Mouse (Mus musculus) embryonic facial prominence, embryonic 12.5 days (tissue): ENCODE data around the gene Grm6. TPM values are rescaled to one million over a fixed set of nuclear protein-coding genes. Genes with fewer than 3 reads are reported as not detected.

Experiments used
- ATAC-seq: fragments of 200-750 bp; cut with Nextera tagmentation; 2 replicates; pipeline ENCODE4 v1.8.0; 2017; ENCODE audit not compliant: insufficient number of reproducible peaks, insufficient read depth, low FRiP score, low TSS enrichment
- H3K27ac ChIP-seq: fragments of 300-500 bp; sonication (generic); 2 replicates; pipeline ENCODE4 v1.5.1; 2016; ENCODE audit warnings: mild to moderate bottlenecking
- H3K27me3 ChIP-seq: fragments of 300-500 bp; sonication (generic); 2 replicates; pipeline ENCODE4 v1.6.1; 2016; ENCODE audit warnings: mild to moderate bottlenecking, moderate library complexity
- H3K36me3 ChIP-seq: fragments of 300-500 bp; sonication (generic); 2 replicates; pipeline ENCODE4 v1.6.1; 2016; ENCODE audit warnings: mild to moderate bottlenecking
- H3K4me1 ChIP-seq: fragments of 300-500 bp; sonication (generic); 2 replicates; pipeline ENCODE4 v1.6.1; 2016
- H3K4me2 ChIP-seq: fragments of 300-500 bp; sonication (generic); replicated peaks from 2 replicates; pipeline ENCODE4 v1.6.1; 2016; ENCODE audit warnings: mild to moderate bottlenecking, moderate library complexity
- H3K4me3 ChIP-seq: fragments of 300-500 bp; sonication (generic); 2 replicates; pipeline ENCODE4 v1.5.1; 2016; ENCODE audit warnings: mild to moderate bottlenecking
- H3K9ac ChIP-seq: fragments of 300-500 bp; sonication (generic); 2 replicates; pipeline ENCODE4 v1.6.1; 2016; ENCODE audit warnings: mild to moderate bottlenecking, moderate library complexity
- H3K9me3 ChIP-seq: fragments of 300-500 bp; sonication (generic); 2 replicates; pipeline ENCODE4 v1.6.1; 2016; ENCODE audit warnings: mild to moderate bottlenecking, moderate library complexity
- WGBS: fragments of 180-500 bp; shearing (Covaris S2); methylation state at CpG from one replicate; pipeline ENCODE4 v1.1.7; 2016; 5-methylcytosine and 5-hydroxymethylcytosine counted together
- polyA plus RNA-seq: library from polyadenylated mRNA; unstranded; fragments of >200 nt; fragmentation: Nextera tagmentation; extraction: Ambion mirVana; gene quantifications from 2 replicates; pipeline ENCODE4 v1.2.1, GENCODE M21; 2016

Gene Grm6
- polyA plus RNA-seq = not detected in 2 replicates

- 0 out of 2 replicates have a peak, but pooled peaks cover 3% of the 10 kb centered on the region for H3K9me3 ChIP-seq
- peak within 1 kb of the TSS; percentile 47 for H3K4me3 ChIP-seq
- WGBS = 4% methylated on average over 11 of the region's 11 CpGs
- no peak for ATAC-seq
- no peak within 1 kb of the TSS for H3K27ac ChIP-seq
- peaks cover 19% of the 10 kb centered on the region for H3K4me1 ChIP-seq
- peaks cover 68% of the 10 kb centered on the region for H3K27me3 ChIP-seq
- H3K9ac ChIP-seq = peak within 1 kb of the TSS; percentile 39
- H3K4me2 ChIP-seq = peak within 1 kb of the TSS; percentile 88
- no peaks in the 10 kb centered on the region for H3K36me3 ChIP-seq
These were observed at the start of gene Grm6 for GRCm38 (mm10) chr11:50850177-50850735. Grm6 (plus strand) TSS chr11:50850685.

- Histone ChIP-seq H3K4me1 (no peaks in the 10 kb centered on the region), H3K36me3 (peaks cover 95% of the 10 kb centered on the region), H3K9ac (no peak overlapping the region), H3K4me3 (no peak overlapping the region), H3K27me3 (no peaks in the 10 kb centered on the region), H3K4me2 (no peak overlapping the region), H3K9me3 (peaks cover 28% of the 10 kb centered on the region), H3K27ac (no peak overlapping the region)
- 95% methylated on average over 4 of the region's 4 CpGs for WGBS
- ATAC-seq = no peak
These were observed 36.3 kb upstream of the Grm6 start for GRCm38 (mm10) chr11:50814233-50814632.

- Histone ChIP-seq H3K4me3 (peak overlapping the region; percentile 77), H3K4me2 (peak overlapping the region; percentile 77), H3K27ac (no peak overlapping the region), H3K9me3 (no peaks in the 10 kb centered on the region), H3K36me3 (peaks cover 42% of the 10 kb centered on the region), H3K27me3 (no peaks in the 10 kb centered on the region), H3K4me1 (peaks cover 10% of the 10 kb centered on the region), H3K9ac (peak overlapping the region; percentile 87; the same call in 1 of the 2 replicates)
- no peak for ATAC-seq
- WGBS = 56% methylated on average over 2 of the region's 2 CpGs
These were observed 24.3 kb upstream of the Grm6 start for GRCm38 (mm10) chr11:50826214-50826613.

GRCm38 (mm10) chr11:50827010-50827953 is 23.2 kb upstream of the Grm6 start, which contains the start of gene Zfp354c:
Zfp354c (minus strand) TSS chr11:50827724.
- ATAC-seq = peak; percentile 95
- H3K4me3 ChIP-seq = peak within 1 kb of the TSS; percentile 77
- peak within 1 kb of the TSS; percentile 66 for H3K27ac ChIP-seq
- peak within 1 kb of the TSS; percentile 77 for H3K4me2 ChIP-seq
- H3K9ac ChIP-seq = peak within 1 kb of the TSS; percentile 87
- H3K9me3 ChIP-seq = no peaks in the 10 kb centered on the region
- peaks cover 10% of the 10 kb centered on the region for H3K4me1 ChIP-seq
- 1% methylated on average over 45 of the region's 45 CpGs for WGBS
- H3K36me3 ChIP-seq = peaks cover 33% of the 10 kb centered on the region
- H3K27me3 ChIP-seq = no peaks in the 10 kb centered on the region

- Histone ChIP-seq H3K27me3 (no peaks in the 10 kb centered on the region), H3K9ac (no peak overlapping the region), H3K27ac (no peak overlapping the region), H3K4me3 (no peak overlapping the region), H3K4me2 (no peak overlapping the region), H3K36me3 (peaks cover 17% of the 10 kb centered on the region), H3K9me3 (peaks cover 16% of the 10 kb centered on the region; the same call in 1 of the 2 replicates), H3K4me1 (peaks cover 3% of the 10 kb centered on the region; the same call in 1 of the 2 replicates)
- ATAC-seq = no peak
- 84% methylated on average over 4 of the region's 4 CpGs for WGBS
These were observed 14.8 kb upstream of the Grm6 start for GRCm38 (mm10) chr11:50835727-50836126.

- ATAC-seq = peak; percentile 88
- peak within 1 kb of the TSS; percentile 68 for H3K9ac ChIP-seq
- WGBS = 19% methylated on average over 22 of the region's 22 CpGs
- H3K36me3 ChIP-seq = no peaks in the 10 kb centered on the region
- H3K4me1 ChIP-seq = peaks cover 6% of the 10 kb centered on the region; the same call in 1 of the 2 replicates
- H3K4me2 ChIP-seq = peak within 1 kb of the TSS; percentile 57
- H3K27ac ChIP-seq = peak within 1 kb of the TSS; percentile 88
- no peaks in the 10 kb centered on the region; the same call in 1 of the 2 replicates for H3K27me3 ChIP-seq
- peak within 1 kb of the TSS; percentile 41 for H3K4me3 ChIP-seq
- no peaks in the 10 kb centered on the region for H3K9me3 ChIP-seq
These were observed 9.3 kb upstream of the Grm6 start, which contains the start of gene Zfp879 for GRCm38 (mm10) chr11:50841023-50841735. Zfp879 (minus strand) TSS chr11:50841552.

GRCm38 (mm10) chr11:50845951-50846350 is 4.5 kb upstream of the Grm6 start:
- Histone ChIP-seq H3K4me3 (no peak overlapping the region), H3K27ac (no peak overlapping the region), H3K9me3 (0 out of 2 replicates have a peak, but pooled peaks cover 3% of the 10 kb centered on the region), H3K27me3 (peaks cover 39% of the 10 kb centered on the region), H3K36me3 (no peaks in the 10 kb centered on the region), H3K4me2 (no peak overlapping the region), H3K9ac (no peak overlapping the region), H3K4me1 (peaks cover 11% of the 10 kb centered on the region)
- 90% methylated on average over 3 of the region's 3 CpGs for WGBS
- no peak for ATAC-seq

- no peak overlapping the region for H3K4me2 ChIP-seq
- no peak overlapping the region for H3K4me3 ChIP-seq
- no peak overlapping the region for H3K27ac ChIP-seq
- 78% methylated on average over 5 of the region's 5 CpGs for WGBS
- H3K9me3 ChIP-seq = 0 out of 2 replicates have a peak, but pooled peaks cover 3% of the 10 kb centered on the region
- peaks cover 19% of the 10 kb centered on the region for H3K4me1 ChIP-seq
- H3K36me3 ChIP-seq = no peaks in the 10 kb centered on the region
- no peak overlapping the region for H3K9ac ChIP-seq
- no peak for ATAC-seq
- peaks cover 50% of the 10 kb centered on the region for H3K27me3 ChIP-seq
These were observed 3.4 kb upstream of the Grm6 start for GRCm38 (mm10) chr11:50847047-50847446.

- Histone ChIP-seq H3K4me1 (peaks cover 19% of the 10 kb centered on the region), H3K9me3 (0 out of 2 replicates have a peak, but pooled peaks cover 3% of the 10 kb centered on the region), H3K9ac (no peak overlapping the region), H3K27me3 (peaks cover 65% of the 10 kb centered on the region), H3K36me3 (no peaks in the 10 kb centered on the region), H3K27ac (no peak overlapping the region), H3K4me2 (no peak overlapping the region), H3K4me3 (no peak overlapping the region)
- 36% methylated on average over 3 of the region's 3 CpGs for WGBS
- no peak for ATAC-seq
These were observed 1.9 kb upstream of the Grm6 start for GRCm38 (mm10) chr11:50848520-50849137.

- WGBS = 4% methylated on average over 10 of the region's 10 CpGs
These were observed 1.2 kb upstream of the Grm6 start for GRCm38 (mm10) chr11:50849310-50849709.

More at GRCm38 (mm10) chr11:50849310-50849709, 1.2 kb upstream of the Grm6 start:
- Histone ChIP-seq H3K4me3 (no peak overlapping the region), H3K36me3 (no peaks in the 10 kb centered on the region), H3K27ac (no peak overlapping the region), H3K27me3 (peaks cover 68% of the 10 kb centered on the region), H3K9ac (no peak overlapping the region), H3K4me2 (no peak overlapping the region), H3K4me1 (peaks cover 19% of the 10 kb centered on the region), H3K9me3 (0 out of 2 replicates have a peak, but pooled peaks cover 3% of the 10 kb centered on the region)
- ATAC-seq = no peak
